In genomic region chr5:24859771-24860540, GRCm38 (mm10) we compare ENCODE assay signal across 10 mouse cellular contexts. TPM values are rescaled to one million over a fixed set of nuclear protein-coding genes. Genes with fewer than 3 reads are reported as not detected.
DNase-seq lines count a peak whose midpoint lies in the region; ATAC-seq and TF ChIP-seq lines count a peak whose summit lies in the region.
"Had no signal": no experiment of that assay in that cellular context is flagged by ENCODE, and none has a peak within 500 bp of the region (broad histone marks: within the 10 kb centered on the region; RNA-seq: fewer than 3 reads in every experiment).

No protein-coding gene starts in this region.

- peak overlapping the region; percentile 62 for H3K27ac ChIP-seq in hindbrain, postnatal 0 days
- H3K27ac ChIP-seq in hindbrain, embryonic 12.5 days, result no peak overlapping the region
- peak overlapping the region; percentile 81 for H3K27ac ChIP-seq in forebrain, embryonic 16.5 days (ENCODE audit: low read length)
- H3K27ac ChIP-seq: hindbrain, embryonic 13.5 days; limb, embryonic 12.5 days had no signal

- no peak overlapping the region for H3K9ac ChIP-seq in hindbrain, postnatal 0 days (replicated peaks; ENCODE audit: low read length)
- no peak overlapping the region for H3K9ac ChIP-seq in hindbrain, embryonic 12.5 days
- H3K9ac ChIP-seq in forebrain, embryonic 16.5 days (replicated peaks; ENCODE audit: low read depth, low read length), result no peak overlapping the region
- H3K9ac ChIP-seq: hindbrain, embryonic 13.5 days; limb, embryonic 12.5 days had no signal

- H3K9me3 ChIP-seq in hindbrain, postnatal 0 days (ENCODE audit: low read length), result no peaks in the 10 kb centered on the region
- H3K9me3 ChIP-seq in hindbrain, embryonic 12.5 days (replicated peaks), result no peaks in the 10 kb centered on the region
- no peaks in the 10 kb centered on the region for H3K9me3 ChIP-seq in forebrain, embryonic 16.5 days (ENCODE audit: control insufficient read depth, low read length)
- H3K9me3 ChIP-seq: hindbrain, embryonic 13.5 days; limb, embryonic 12.5 days had no signal

- H3K27me3 ChIP-seq in hindbrain, postnatal 0 days (ENCODE audit: insufficient read depth, low read length), result no peaks in the 10 kb centered on the region
- no peaks in the 10 kb centered on the region for H3K27me3 ChIP-seq in hindbrain, embryonic 12.5 days
- H3K27me3 ChIP-seq in forebrain, embryonic 16.5 days (replicated peaks; ENCODE audit: control insufficient read depth, insufficient read depth, low read length), result no peaks in the 10 kb centered on the region
- H3K27me3 ChIP-seq: hindbrain, embryonic 13.5 days; limb, embryonic 12.5 days had no signal

- TF ChIP-seq CTCF in hindbrain, postnatal 0 days (IDR thresholded peaks at IDR 0.05; ENCODE audit: low read depth), result no peak

- WGBS in hindbrain, postnatal 0 days, result 75% methylated on average over 3 of the region's 3 CpGs
- whole genome bisulfite sequencing in hindbrain, embryonic 12.5 days, result 83% methylated on average over 3 of the region's 3 CpGs
- WGBS in forebrain, embryonic 16.5 days, result 73% methylated on average over 3 of the region's 3 CpGs

- 0 out of 2 replicates have a peak, but pooled peaks have one; percentile 1 for ATAC-seq in frontal cortex, adult (ENCODE audit: low TSS enrichment)
- no peak for ATAC-seq in hindbrain, postnatal 0 days
- no peak for ATAC-seq in hindbrain, embryonic 12.5 days (ENCODE audit: low FRiP score)
- ATAC-seq in forebrain, embryonic 16.5 days, result no peak
- peak; percentile 28; the same call in 1 of the 2 replicates for ATAC-seq in megakaryocyte-erythroid progenitor cell, adult 5-6 weeks (replicated peaks; ENCODE audit: low FRiP score, low TSS enrichment, poor library complexity, severe bottlenecking)

- DNase-seq in frontal cortex, postnatal 14 days (ENCODE audit: low spot score in 2 of 2), result no peak
- no peak for DNase-seq in hindbrain, postnatal 0 days (ENCODE audit: low spot score)
- DNase-seq in adipocyte (ENCODE audit: low spot score), result no peak
- no peak for DNase-seq in yolk sac, embryonic 10.5 days (ENCODE audit: low spot score)

- H3K4me1 ChIP-seq in hindbrain, postnatal 0 days (ENCODE audit: insufficient read depth, low read length), result 0 out of 2 replicates have a peak, but pooled peaks cover 4% of the 10 kb centered on the region
- no peaks in the 10 kb centered on the region for H3K4me1 ChIP-seq in hindbrain, embryonic 12.5 days
- peaks cover 19% of the 10 kb centered on the region for H3K4me1 ChIP-seq in forebrain, embryonic 16.5 days (replicated peaks; ENCODE audit: control insufficient read depth, insufficient read depth, low read length)
- H3K4me1 ChIP-seq: hindbrain, embryonic 13.5 days; limb, embryonic 12.5 days had no signal

- peaks cover 8% of the 10 kb centered on the region for H3K36me3 ChIP-seq in hindbrain, postnatal 0 days (ENCODE audit: insufficient read depth, low read length)
- H3K36me3 ChIP-seq in hindbrain, embryonic 12.5 days, result peaks cover 28% of the 10 kb centered on the region
- peaks cover 7% of the 10 kb centered on the region for H3K36me3 ChIP-seq in forebrain, embryonic 16.5 days (ENCODE audit: control insufficient read depth, insufficient read depth)

- H3K4me3 ChIP-seq in hindbrain, postnatal 0 days (ENCODE audit: low read length), result no peak overlapping the region
- H3K4me3 ChIP-seq in hindbrain, embryonic 12.5 days, result no peak overlapping the region
- H3K4me3 ChIP-seq in forebrain, embryonic 16.5 days (replicated peaks; ENCODE audit: low read length), result no peak overlapping the region
- H3K4me3 ChIP-seq: hindbrain, embryonic 13.5 days; limb, embryonic 12.5 days had no signal

- no peak overlapping the region for H3K4me2 ChIP-seq in hindbrain, postnatal 0 days (ENCODE audit: low read depth, low read length)
- H3K4me2 ChIP-seq in hindbrain, embryonic 12.5 days (replicated peaks), result no peak overlapping the region
- H3K4me2 ChIP-seq in forebrain, embryonic 16.5 days (ENCODE audit: low read length), result no peak overlapping the region; the same call in 1 of the 2 replicates
- H3K4me2 ChIP-seq: hindbrain, embryonic 13.5 days; limb, embryonic 12.5 days had no signal

RNA-seq across cellular contexts. Expression of gene Rheb, which starts 17.5 kb away (rescaled TPM):
- 78.4 and 89.7 TPM in 2 replicates for total RNA-seq in hindbrain, postnatal 0 days (2014; rRNA removed)
- polyA plus RNA-seq in hindbrain, postnatal 0 days (2015; fragmentation: Nextera tagmentation; extraction: Ambion mirVana), result 284 and 287 TPM in 2 replicates
- polyA plus RNA-seq in hindbrain, embryonic 12.5 days (2016; fragmentation: Nextera tagmentation; extraction: Ambion mirVana), result 187 and 189 TPM in 2 replicates
- polyA plus RNA-seq in forebrain, embryonic 16.5 days (2015; fragmentation: Nextera tagmentation; extraction: Ambion mirVana), result 273 and 294 TPM in 2 replicates
- 71.1 and 91.4 TPM in 2 replicates for total RNA-seq in megakaryocyte-erythroid progenitor cell, adult 5-6 weeks (2014; fragmentation: Nextera tagmentation)
- total RNA-seq in megakaryocyte-erythroid progenitor cell, adult 5-6 weeks (2017), result 42.6 and 55.6 TPM in 2 replicates

Comparison
In these comparisons a context has a peak if more than half of its experiments do, and no peak if none do; other contexts are left out.
1. ATAC-seq: peak in frontal cortex, adult (single experiment) and megakaryocyte-erythroid progenitor cell, adult 5-6 weeks (single experiment); none in hindbrain, postnatal 0 days (single experiment), hindbrain, embryonic 12.5 days (single experiment) and forebrain, embryonic 16.5 days (single experiment).